Mouse (Mus musculus) heart, adult 2 months (tissue): ENCODE measurements at regions not wholly inside any gene's neighbourhood (a gene's known extent, or its start where the extent isn't known, plus 50 kb on each side); places are given as distances from the start of the nearest gene placed in this dataset.

ENCODE experiments used
- CTCF ChIP-seq: fragments of 200-600 bp; IDR thresholded peaks from 2 replicates; pipeline ENCODE4 v1.8.1; 2022; ENCODE audit warnings: antibody characterized with exemption, mild to moderate bottlenecking, moderate library complexity
- POLR2A ChIP-seq: fragments of 200-500 bp; IDR thresholded peaks from 2 replicates; pipeline ENCODE4 v1.6.1; 2011; ENCODE audit warnings: mild to moderate bottlenecking, low read depth, low read length, control low read depth; ENCODE audit not compliant: insufficient read depth

DNA sequence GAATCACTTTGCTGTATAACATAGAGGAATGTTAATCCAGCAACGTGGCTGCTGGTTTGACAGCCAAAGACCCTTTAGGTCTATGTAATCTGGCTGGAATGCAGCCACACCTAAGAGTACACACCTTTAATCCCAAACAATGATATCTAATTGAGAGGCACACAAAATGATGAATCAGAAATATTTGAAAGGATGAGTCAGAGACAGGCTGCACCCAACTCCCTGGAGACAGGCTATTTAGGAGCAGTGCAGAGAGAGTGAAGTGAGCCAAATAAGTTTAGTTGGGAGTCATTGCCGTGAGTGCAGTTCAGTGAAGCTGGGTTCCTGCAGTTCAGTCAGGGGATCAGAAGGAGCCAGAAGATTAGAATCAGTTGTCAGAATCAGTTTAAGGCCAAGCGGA, 993.4 kb downstream of the Tecrl start:
- TF ChIP-seq CTCF (no peak), POLR2A (no peak)
